Mouse (Mus musculus): ENCODE results near the gene Eprs. TPM values are rescaled to one million over a fixed set of nuclear protein-coding genes. Genes with fewer than 3 reads are reported as not detected.

The Eprs gene
- total RNA-seq, 4 experiments from 2014 or later: 61.0 to 75.5 (median 69.9) TPM

DNA sequence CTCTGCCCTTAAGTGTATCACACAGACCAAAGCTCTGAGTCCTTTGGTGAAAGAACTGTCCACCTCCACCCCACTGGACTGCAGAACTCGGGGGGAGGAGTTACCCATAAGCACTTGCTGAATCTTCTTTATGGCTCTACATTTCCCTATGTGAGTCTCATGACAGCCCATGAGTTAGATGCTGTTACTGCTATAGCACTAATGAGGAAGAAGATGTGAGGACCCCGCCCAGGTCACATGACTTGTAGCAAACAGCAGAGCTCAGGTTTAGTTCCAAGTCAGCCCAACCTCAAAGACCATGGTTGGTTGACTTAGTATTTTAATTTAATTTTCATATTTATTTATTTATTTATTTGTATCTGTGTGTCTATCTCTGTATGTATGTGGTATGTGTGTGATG is 86.9 kb downstream of the Eprs start:
- DNase-seq (ENCODE audit: low spot score in 2 of 2): no peak

- no peak for DNase-seq (ENCODE audit: low spot score in 2 of 2)
Observed at GRCm38 (mm10) chr1:185451077-185451476, 88.2 kb downstream of the Eprs start.

DNA sequence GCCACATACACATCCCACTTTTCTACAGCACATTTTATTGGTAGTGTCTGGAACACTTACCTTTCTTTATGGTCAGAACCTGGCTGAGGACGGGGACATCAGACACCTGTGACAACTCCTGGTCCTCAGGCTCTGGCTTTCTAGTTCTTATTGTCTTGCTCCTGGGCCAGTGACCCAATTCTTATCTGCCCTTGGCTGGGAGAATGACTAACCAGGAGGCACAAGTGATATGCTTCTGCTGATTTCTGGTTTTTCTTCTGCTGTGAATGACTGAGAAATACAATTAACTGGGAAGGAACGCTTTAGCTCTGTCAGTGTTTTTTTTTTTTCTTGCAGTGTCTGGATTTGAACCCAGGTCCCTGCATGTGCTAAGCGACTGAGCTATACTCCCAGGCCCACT is 88.7 kb downstream of the Eprs start:
- DNase-seq (ENCODE audit: low spot score in 2 of 2): no peak

DNA sequence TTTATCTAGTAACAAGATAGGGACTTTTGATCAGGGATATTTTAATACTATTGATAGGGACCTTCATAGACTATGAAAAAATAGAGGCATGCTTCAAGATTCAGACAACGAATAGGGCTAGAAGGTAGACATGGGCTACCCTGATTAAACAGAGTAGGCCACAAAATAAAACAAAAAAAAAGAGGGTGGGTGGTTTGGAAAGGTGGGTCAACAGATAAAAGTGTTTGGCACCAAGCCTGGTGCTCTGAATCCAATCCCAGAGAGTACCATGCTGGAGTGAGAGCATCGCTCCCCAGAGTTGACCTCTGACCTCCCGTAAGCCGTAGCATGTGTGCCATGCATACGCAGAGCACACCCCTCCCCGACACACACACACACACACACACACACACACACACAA is 89.6 kb downstream of the Eprs start:
- no peak for DNase-seq (ENCODE audit: low spot score in 2 of 2)

DNA sequence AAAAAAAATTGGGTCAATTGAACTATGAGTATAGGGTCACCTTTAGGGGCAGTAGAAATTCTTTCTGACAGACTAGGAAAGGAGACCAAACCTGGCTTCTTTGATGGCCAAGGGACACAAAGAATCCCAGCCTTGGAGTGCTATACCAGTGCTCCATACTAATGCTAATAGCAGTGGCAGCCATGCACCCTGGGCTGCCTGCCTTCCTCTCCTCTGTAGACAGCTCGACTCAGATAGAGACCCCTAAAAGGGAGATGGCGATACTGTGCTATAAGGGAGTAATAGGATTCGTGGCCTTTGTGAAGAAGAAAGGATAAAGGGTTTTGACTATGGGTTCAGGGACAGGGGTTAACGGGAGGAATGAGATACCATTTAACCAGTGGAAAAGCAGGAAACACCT is 91.3 kb downstream of the Eprs start:
- DNase-seq (ENCODE audit: low spot score in 2 of 2): no peak

DNA sequence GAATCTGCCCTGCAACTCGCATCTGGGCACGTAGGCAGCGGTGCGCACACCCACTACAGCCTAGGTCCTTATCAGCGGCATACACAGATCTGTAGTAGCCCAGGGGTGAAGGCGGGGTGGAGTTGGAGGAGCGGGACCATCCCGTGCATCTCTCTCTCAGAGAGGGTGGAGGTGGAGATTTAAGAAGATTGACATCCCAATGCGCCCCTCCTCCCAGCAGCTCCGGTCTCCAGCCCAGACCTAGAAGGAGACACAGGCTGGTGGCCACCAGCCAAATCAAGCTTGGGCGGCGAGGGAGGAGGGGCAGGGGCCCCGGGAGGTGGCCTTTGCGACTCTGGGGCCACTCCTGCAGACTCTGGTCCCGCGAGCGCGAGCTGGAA is 91.7 kb downstream of the Eprs start, which contains the start of gene Slc30a10:
TSS of gene Slc30a10 (plus strand) at position 274 of the 380 bp plus-strand sequence.
- peak in 1 of 2 experiments; percentile 57 for DNase-seq (ENCODE audit: low spot score in 2 of 2)

GRCm38 (mm10) chr1:185454955-185455701 is 92.3 kb downstream of the Eprs start:
- peak; percentile 46 for DNase-seq (ENCODE audit: low spot score in 2 of 2)

- no peak for DNase-seq (ENCODE audit: low spot score in 2 of 2)
Observed at GRCm38 (mm10) chr1:185456327-185456726, 93.5 kb downstream of the Eprs start.

DNA sequence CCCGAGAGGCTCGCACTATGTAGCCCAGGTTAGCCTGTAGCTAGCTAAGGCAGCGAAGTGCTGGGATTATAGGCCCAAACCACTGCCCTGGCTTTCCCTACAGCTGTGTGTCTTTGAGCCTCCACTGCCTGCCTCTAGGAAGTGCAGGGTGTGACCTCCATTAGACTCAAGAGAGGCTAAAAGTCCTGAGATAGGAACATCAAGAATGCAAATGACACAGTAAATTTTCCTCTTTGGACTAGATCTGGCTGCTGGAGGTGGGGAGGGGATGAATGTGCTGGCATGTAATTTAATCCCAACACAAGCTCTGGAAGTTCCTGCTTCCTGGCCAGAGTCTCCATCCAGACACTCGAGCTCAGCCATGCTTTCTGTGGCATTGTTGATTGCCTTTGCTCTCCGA is 97.3 kb downstream of the Eprs start:
- no peak for DNase-seq (ENCODE audit: low spot score in 2 of 2)

DNA sequence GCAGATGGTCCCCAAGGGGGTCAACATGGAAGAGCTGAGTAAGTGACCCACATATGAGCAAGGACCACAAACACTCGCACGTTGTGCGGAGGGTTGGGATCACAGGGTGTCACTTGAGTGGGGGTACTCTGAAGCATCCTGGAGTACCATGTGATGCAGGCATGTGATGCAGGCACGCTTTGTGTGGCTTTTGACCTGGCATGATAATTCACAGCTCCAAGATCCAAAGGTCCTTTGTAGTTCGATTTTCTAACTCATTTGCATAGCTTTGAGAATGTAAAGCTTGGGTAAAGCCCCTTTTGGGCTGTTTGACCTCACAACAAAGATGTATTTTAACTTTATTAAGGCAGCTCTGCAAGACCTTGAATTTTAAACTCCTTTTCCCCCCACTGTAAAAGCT is 100.0 kb downstream of the Eprs start:
- no peak for DNase-seq (ENCODE audit: low spot score in 2 of 2)

GRCm38 (mm10) chr1:185469551-185470021 is 106.7 kb downstream of the Eprs start:
- DNase-seq (ENCODE audit: low spot score in 2 of 2): no peak

GRCm38 (mm10) chr1:185472025-185472720 is 109.3 kb downstream of the Eprs start:
- DNase-seq (ENCODE audit: low spot score in 2 of 2): no peak

DNA sequence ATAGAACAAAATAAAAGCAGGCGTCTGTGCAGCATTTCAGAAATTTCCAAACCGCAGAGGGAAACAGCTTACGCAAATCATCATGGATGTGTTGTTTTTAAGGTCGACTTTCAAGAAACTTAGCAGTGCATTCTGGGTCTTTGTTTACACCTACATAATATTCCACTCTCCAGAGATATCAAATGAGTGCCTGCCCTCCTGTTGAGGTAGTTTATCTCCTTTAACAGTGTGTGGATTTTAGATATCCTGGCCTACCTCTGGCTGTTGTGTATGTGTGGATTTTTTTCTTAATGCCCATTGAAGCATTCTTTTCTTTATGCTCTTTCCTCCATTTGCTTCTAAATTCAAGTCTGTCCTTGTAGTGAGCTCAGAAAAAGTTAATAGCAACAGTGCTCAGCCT is 109.9 kb downstream of the Eprs start:
- no peak for DNase-seq (ENCODE audit: low spot score in 2 of 2)

DNA sequence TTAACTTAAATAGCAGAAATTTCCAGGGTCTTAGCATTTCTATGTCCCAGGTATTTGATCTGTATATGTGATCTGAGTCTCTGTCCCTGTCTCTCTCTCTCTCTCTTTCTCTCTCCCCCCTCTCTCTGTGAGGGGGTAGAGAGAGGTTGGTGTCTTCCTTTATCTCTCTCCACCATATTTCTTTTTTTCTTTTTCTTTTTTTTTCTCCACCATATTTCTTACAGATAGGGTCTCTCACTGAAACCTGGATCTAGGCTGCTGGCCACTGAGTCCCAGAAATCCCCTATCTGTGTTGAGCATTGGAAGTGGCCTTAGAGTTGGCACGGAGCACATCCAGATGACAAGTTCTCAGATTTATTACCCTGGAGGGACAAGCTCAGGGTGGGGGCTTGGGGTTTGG is 110.6 kb downstream of the Eprs start:
- DNase-seq (ENCODE audit: low spot score in 2 of 2): no peak

Small RNAs within 50 kb of the gene (microRNA-seq; reads per million reads assigned to microRNA genes)
- gene Mir194-1: 0 reads per million in 2 experiments
- 0 to 0.66 reads per million in 2 experiments for gene Mir215

Other genes starting within 250 kb of the Eprs start
- gene Rab3gap2, start 158.9 kb upstream of the Eprs start, total RNA-seq (2022): 10 to 100 TPM; 65.4 to 73.2 (median 71.2) TPM
- gene Iars2, start 33.6 kb upstream of the Eprs start, total RNA-seq (2022): 10 to 100 TPM; 34.0 to 36.4 (median 35.2) TPM
- gene Bpnt1, start 30.9 kb upstream of the Eprs start, total RNA-seq (2022): 10 to 100 TPM; 66.3 to 80.0 (median 67.5) TPM
- gene Slc30a10, start 91.8 kb downstream of the Eprs start, total RNA-seq (2022): 1 to 10 TPM; 8.1 to 9.0 (median 8.5) TPM